Mouse (Mus musculus): ENCODE data around the gene Barhl2. TPM values are rescaled to one million over a fixed set of nuclear protein-coding genes. Genes with fewer than 3 reads are reported as not detected.
A peak's percentile ranks its signal among the peaks of the same experiment; 100 is the strongest.

Gene Barhl2
- 0.03 TPM in 1 of 2 replicates, not detected in the other for polyA plus RNA-seq (2012; ENCODE audit: insufficient read depth, low replicate concordance)

DNA sequence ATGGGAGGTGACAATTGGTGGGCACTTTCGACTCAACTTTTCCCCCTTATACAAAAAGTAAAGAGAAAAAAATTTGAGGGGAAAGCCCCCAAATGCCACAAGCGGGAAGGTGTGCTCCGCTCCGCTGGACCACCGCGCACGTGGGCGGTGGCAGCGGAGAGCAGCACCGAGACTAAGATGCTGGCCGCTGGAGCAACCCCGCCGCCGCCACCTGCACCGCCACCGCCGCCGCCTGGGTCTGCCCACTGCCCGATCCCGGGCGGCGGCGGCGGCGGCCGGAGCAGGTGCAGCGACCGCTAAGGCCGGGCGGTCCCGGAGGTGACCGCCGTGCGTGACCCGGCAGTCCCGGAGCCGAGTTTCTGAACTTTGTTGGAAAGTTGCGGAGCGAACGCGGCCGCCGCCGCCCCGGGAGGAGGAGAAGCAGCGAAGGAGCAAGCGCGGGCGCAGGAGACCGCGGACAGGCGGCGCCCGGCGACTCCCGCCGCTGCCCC lies at the start of gene Barhl2:
TSS of gene Barhl2 (minus strand) at position 181 of the 491 bp plus-strand sequence.
- peak within 1 kb of the TSS; percentile 79 for H3K4me3 ChIP-seq (replicated peaks)
- H3K27me3 ChIP-seq (replicated peaks), result peaks cover 95% of the 10 kb centered on the region

GRCm38 (mm10) chr5:106506061-106506460 lies 48.1 kb upstream of the Barhl2 start:
- Histone ChIP-seq H3K4me1 (no peaks in the 10 kb centered on the region), H3K4me3 (replicated peaks) (no peak overlapping the region), H3K9me3 (no peaks in the 10 kb centered on the region), H3K36me3 (replicated peaks; ENCODE audit: low read length) (no peaks in the 10 kb centered on the region), H3K27me3 (replicated peaks) (no peaks in the 10 kb centered on the region)
- TF ChIP-seq GATA1 (IDR thresholded peaks at IDR 0.05; ENCODE audit: borderline replicate concordance, low read length), result no peak
- TF ChIP-seq FLI1 (IDR thresholded peaks at IDR 0.05; ENCODE audit: low read length), result no peak

More for the DNA sequence above, at the start of gene Barhl2:
- TF ChIP-seq FLI1 (IDR thresholded peaks at IDR 0.05; ENCODE audit: low read length) (no peak), GATA1 (IDR thresholded peaks at IDR 0.05; ENCODE audit: borderline replicate concordance, low read length) (no peak)
- H3K36me3 ChIP-seq (replicated peaks; ENCODE audit: low read length), result no peaks in the 10 kb centered on the region
- H3K9me3 ChIP-seq, result peaks cover 12% of the 10 kb centered on the region; the same call in 1 of the 2 replicates
- peaks cover 50% of the 10 kb centered on the region for H3K4me1 ChIP-seq

- Histone ChIP-seq H3K27me3 (replicated peaks) (peaks cover 3% of the 10 kb centered on the region), H3K4me1 (no peaks in the 10 kb centered on the region), H3K36me3 (replicated peaks; ENCODE audit: low read length) (no peaks in the 10 kb centered on the region), H3K9me3 (no peaks in the 10 kb centered on the region), H3K4me3 (replicated peaks) (no peak overlapping the region)
- TF ChIP-seq GATA1 (IDR thresholded peaks at IDR 0.05; ENCODE audit: borderline replicate concordance, low read length) (no peak), FLI1 (IDR thresholded peaks at IDR 0.05; ENCODE audit: low read length) (no peak)
These were observed 44.9 kb upstream of the Barhl2 start for GRCm38 (mm10) chr5:106502684-106503545.

DNA sequence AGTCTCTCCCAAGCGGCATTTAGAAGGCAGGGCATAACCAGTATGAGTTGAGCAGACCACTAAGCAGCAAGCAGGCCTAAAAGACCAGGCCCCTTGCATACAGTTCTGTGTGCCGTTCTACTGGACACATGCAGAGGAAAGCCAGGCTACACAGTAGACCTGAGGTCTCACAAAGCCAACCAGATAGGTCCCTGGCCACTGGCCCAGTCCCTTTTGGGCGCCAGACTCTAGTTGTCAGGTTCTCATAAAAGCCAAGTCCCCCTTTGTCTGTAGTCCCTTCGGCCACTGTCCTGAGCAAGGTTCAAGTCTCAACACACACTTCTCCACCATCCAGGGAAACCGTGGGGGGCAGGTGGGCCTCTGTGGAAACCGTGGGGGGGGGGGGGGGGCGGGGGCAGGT lies 44.3 kb upstream of the Barhl2 start:
- no peaks in the 10 kb centered on the region for H3K4me1 ChIP-seq
- TF ChIP-seq GATA1 (IDR thresholded peaks at IDR 0.05; ENCODE audit: borderline replicate concordance, low read length) (no peak), FLI1 (IDR thresholded peaks at IDR 0.05; ENCODE audit: low read length) (no peak)

GRCm38 (mm10) chr5:106491771-106492170 lies 33.8 kb upstream of the Barhl2 start:
- no peaks in the 10 kb centered on the region for H3K4me1 ChIP-seq
- peaks cover 7% of the 10 kb centered on the region; the same call in 1 of the 2 replicates for H3K9me3 ChIP-seq
- no peaks in the 10 kb centered on the region for H3K36me3 ChIP-seq (replicated peaks; ENCODE audit: low read length)
- H3K27me3 ChIP-seq (replicated peaks), result peaks cover 4% of the 10 kb centered on the region
- H3K4me3 ChIP-seq (replicated peaks), result no peak overlapping the region
- TF ChIP-seq GATA1 (IDR thresholded peaks at IDR 0.05; ENCODE audit: borderline replicate concordance, low read length) (no peak), FLI1 (IDR thresholded peaks at IDR 0.05; ENCODE audit: low read length) (no peak)

More for the DNA sequence above, 44.3 kb upstream of the Barhl2 start:
- Histone ChIP-seq H3K36me3 (replicated peaks; ENCODE audit: low read length) (no peaks in the 10 kb centered on the region), H3K27me3 (replicated peaks) (peaks cover 3% of the 10 kb centered on the region), H3K9me3 (no peaks in the 10 kb centered on the region), H3K4me3 (replicated peaks) (no peak overlapping the region)

DNA sequence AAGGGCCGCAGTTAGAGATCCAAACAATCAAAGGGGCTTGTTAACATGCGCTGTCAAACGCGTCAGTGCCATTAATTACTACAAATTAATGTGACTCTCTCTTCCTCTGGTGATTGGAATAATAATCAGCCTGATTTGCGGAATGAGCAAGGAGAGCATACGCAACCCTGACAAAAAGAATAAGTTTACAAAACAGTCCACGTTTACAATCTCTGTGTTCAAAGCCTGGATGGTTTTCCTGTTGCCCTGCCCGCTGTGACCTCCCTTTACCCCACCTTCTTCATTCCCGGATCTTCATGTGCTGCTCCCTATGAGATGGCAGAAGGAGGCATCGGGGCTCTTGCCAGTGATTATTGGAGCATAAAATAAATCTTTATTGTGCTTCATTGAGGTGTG lies 14.1 kb upstream of the Barhl2 start:
- H3K4me1 ChIP-seq, result peaks cover 37% of the 10 kb centered on the region
- peaks cover 2% of the 10 kb centered on the region for H3K9me3 ChIP-seq
- no peak overlapping the region for H3K4me3 ChIP-seq (replicated peaks)
- TF ChIP-seq FLI1 (IDR thresholded peaks at IDR 0.05; ENCODE audit: low read length), result no peak
- TF ChIP-seq GATA1 (IDR thresholded peaks at IDR 0.05; ENCODE audit: borderline replicate concordance, low read length), result no peak
- H3K36me3 ChIP-seq (replicated peaks; ENCODE audit: low read length), result no peaks in the 10 kb centered on the region
- H3K27me3 ChIP-seq (replicated peaks), result peaks cover 73% of the 10 kb centered on the region

GRCm38 (mm10) chr5:106471235-106472104 lies 13.5 kb upstream of the Barhl2 start:
- Histone ChIP-seq H3K4me3 (replicated peaks) (no peak overlapping the region), H3K9me3 (peaks cover 5% of the 10 kb centered on the region), H3K36me3 (replicated peaks; ENCODE audit: low read length) (no peaks in the 10 kb centered on the region), H3K27me3 (replicated peaks) (peaks cover 78% of the 10 kb centered on the region), H3K4me1 (peaks cover 40% of the 10 kb centered on the region)
- no peak for TF ChIP-seq FLI1 (IDR thresholded peaks at IDR 0.05; ENCODE audit: low read length)
- TF ChIP-seq GATA1 (IDR thresholded peaks at IDR 0.05; ENCODE audit: borderline replicate concordance, low read length), result no peak

GRCm38 (mm10) chr5:106465129-106465790 lies 7.3 kb upstream of the Barhl2 start:
- Histone ChIP-seq H3K4me1 (peaks cover 49% of the 10 kb centered on the region), H3K4me3 (replicated peaks) (no peak overlapping the region), H3K36me3 (replicated peaks; ENCODE audit: low read length) (no peaks in the 10 kb centered on the region), H3K9me3 (peaks cover 16% of the 10 kb centered on the region), H3K27me3 (replicated peaks) (peaks cover 97% of the 10 kb centered on the region)
- no peak for TF ChIP-seq GATA1 (IDR thresholded peaks at IDR 0.05; ENCODE audit: borderline replicate concordance, low read length)
- no peak for TF ChIP-seq FLI1 (IDR thresholded peaks at IDR 0.05; ENCODE audit: low read length)
